Mouse (Mus musculus): ENCODE results near the gene Cct6b.

GRCm38 (mm10) chr11:82687668-82688067 lies 76.5 kb downstream of the Cct6b start:
- TF ChIP-seq CTCF (IDR thresholded peaks at IDR 0.05; ENCODE audit: low read depth) = no peak
- TF ChIP-seq EP300 (IDR thresholded peaks at IDR 0.05; ENCODE audit: low read depth) = no peak

Data from liver, postnatal 0 days (tissue).